Mouse (Mus musculus) liver, postnatal 0 days (tissue): ENCODE measurements around the gene Chrm4. TPM values are rescaled to one million over a fixed set of nuclear protein-coding genes. Genes with fewer than 3 reads are reported as not detected.
A peak's percentile ranks its signal among the peaks of the same experiment; 100 is the strongest.

Experiments
- ATAC-seq: fragments of 200-750 bp; cut with Nextera tagmentation; 2 replicates; pipeline ENCODE4 v1.8.0; 2017; ENCODE audit warnings: mild to moderate bottlenecking, moderate library complexity
- DNase-seq: peaks from one replicate; pipeline ENCODE4 v3.0.0-alpha.2; 2016
- H3K27ac ChIP-seq: fragments of 300-500 bp; sonication (generic); 2 replicates; pipeline ENCODE4 v1.5.1; 2014; ENCODE audit warnings: antibody characterized with exemption, moderate library complexity, mild to moderate bottlenecking, low read depth
- H3K27me3 ChIP-seq: fragments of 300-500 bp; sonication (generic); 2 replicates; pipeline ENCODE4 v1.6.1; 2014; ENCODE audit warnings: low read length, control low read depth, mixed read lengths; ENCODE audit not compliant: insufficient read depth
- H3K36me3 ChIP-seq: fragments of 300-500 bp; sonication (generic); replicated peaks from 2 replicates; pipeline ENCODE4 v1.6.1; 2014; ENCODE audit warnings: mild to moderate bottlenecking, control low read depth, low read length, moderate library complexity, mixed read lengths; ENCODE audit not compliant: insufficient read depth
- H3K4me1 ChIP-seq: fragments of 300-500 bp; sonication (generic); 2 replicates; pipeline ENCODE4 v1.6.1; 2014; ENCODE audit warnings: antibody characterized with exemption, mild to moderate bottlenecking, control low read depth; ENCODE audit not compliant: insufficient read depth
- H3K4me2 ChIP-seq: fragments of 300-500 bp; sonication (generic); 2 replicates; pipeline ENCODE4 v1.6.1; 2014; ENCODE audit warnings: low read depth, mild to moderate bottlenecking, low read length, moderate library complexity, mixed read lengths
- H3K4me3 ChIP-seq: fragments of 300-500 bp; sonication (generic); 2 replicates; pipeline ENCODE4 v1.5.1; 2014; ENCODE audit warnings: low read depth, low read length
- H3K9ac ChIP-seq: fragments of 300-500 bp; sonication (generic); replicated peaks from 2 replicates; pipeline ENCODE4 v1.6.1; 2014; ENCODE audit warnings: mild to moderate bottlenecking, moderate library complexity
- H3K9me3 ChIP-seq: fragments of 300-500 bp; sonication (generic); 2 replicates; pipeline ENCODE4 v1.6.1; 2016; ENCODE audit warnings: mild to moderate bottlenecking, control low read depth, low read length, mixed read lengths
- CTCF ChIP-seq: sonication (generic); IDR thresholded peaks from 2 replicates; pipeline ENCODE4 v1.5.1; 2016; ENCODE audit warnings: antibody characterized with exemption, low read depth
- EP300 ChIP-seq: IDR thresholded peaks from 2 replicates; pipeline ENCODE4 v1.6.1; 2016; ENCODE audit warnings: antibody characterized with exemption, low read depth, mild to moderate bottlenecking
- WGBS: fragments of 180-500 bp; shearing (Covaris S2); extraction: QIAGEN DNeasy Blood & Tissue Kit; methylation state at CpG from one replicate; pipeline ENCODE4 v1.1.7; 2014; ENCODE audit not compliant: insufficient replicate concordance; 5-methylcytosine and 5-hydroxymethylcytosine counted together
- polyA plus RNA-seq: library from polyadenylated mRNA; unstranded; fragments of >200 nt; fragmentation: Nextera tagmentation; extraction: Ambion mirVana; gene quantifications from 2 replicates; pipeline ENCODE4 v1.2.1, GENCODE M21; 2015

Gene Chrm4
- polyA plus RNA-seq, 1 experiment from 2014 or later = not detected

DNA sequence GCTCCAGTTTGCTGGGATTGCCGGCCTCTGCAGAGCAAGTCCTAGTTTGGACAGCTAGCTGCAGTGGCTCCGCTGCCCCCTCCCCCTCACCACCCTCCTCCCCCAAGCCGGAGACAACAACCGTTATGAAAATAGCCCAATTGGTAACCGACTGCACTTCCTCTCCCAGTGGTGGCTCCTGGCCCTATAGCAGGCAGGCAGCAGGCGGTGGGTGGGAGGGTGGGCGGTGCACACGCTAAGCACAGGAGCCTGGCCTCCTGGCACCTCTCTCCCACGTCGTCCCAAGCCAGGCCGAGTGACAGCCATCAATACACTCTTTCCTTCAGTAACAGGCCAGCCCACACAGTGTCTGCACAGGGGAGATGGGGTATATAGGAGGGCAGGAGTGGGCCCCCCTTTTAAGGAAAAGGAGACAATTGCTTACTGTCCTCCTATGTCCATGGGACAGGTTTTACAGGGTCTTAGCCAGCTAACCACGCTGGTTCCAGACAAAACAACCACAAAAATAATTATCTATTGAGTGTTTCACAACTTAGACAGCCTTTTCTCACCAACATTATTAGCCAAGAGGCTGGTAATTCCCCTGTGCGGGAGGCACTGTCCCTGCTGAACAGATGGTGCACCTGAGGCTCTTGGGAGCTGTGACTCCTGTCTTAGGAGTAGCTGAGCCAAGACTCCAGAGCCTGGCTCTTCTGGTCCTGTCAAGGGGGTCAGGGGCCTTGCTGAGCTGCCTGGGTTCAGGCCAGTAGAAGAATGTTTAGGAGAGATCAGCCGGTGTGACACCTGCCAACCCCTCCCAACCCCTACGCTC is 23.4 kb downstream of the Chrm4 start:
- peak; percentile 80 for ATAC-seq
- Histone ChIP-seq H3K9ac (peak overlapping the region; percentile 72), H3K27ac (peak overlapping the region; percentile 92), H3K27me3 (no peaks in the 10 kb centered on the region), H3K36me3 (peaks cover 7% of the 10 kb centered on the region; the same call in 1 of the 2 replicates), H3K9me3 (no peaks in the 10 kb centered on the region), H3K4me2 (peak overlapping the region; percentile 87), H3K4me3 (peak overlapping the region; percentile 48), H3K4me1 (peaks cover 74% of the 10 kb centered on the region)
- peak; percentile 82 for DNase-seq
- WGBS = 7% methylated on average over 14 of the region's 15 CpGs
- TF ChIP-seq CTCF = no peak
- no peak for TF ChIP-seq EP300

DNA sequence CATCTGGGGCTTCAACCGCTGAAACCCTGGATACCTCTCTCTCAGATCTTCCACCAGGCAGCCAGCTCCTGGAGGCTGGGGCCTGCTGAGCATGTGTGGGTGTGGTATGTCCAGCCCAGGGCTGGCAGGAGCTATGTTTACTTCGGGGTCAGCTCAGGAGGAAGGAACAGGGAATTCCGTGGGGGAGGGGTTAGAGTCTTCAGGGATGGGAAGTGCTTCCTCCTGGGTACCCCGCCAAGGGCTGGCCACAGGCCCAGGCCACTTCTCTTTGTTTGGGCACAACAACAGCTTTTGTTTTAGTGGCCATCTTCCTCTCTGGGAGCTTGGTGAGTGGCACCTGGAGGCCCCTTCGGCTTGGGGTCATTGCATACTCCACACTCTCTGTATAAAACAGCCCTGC is 26.8 kb downstream of the Chrm4 start:
- H3K9me3 ChIP-seq = no peaks in the 10 kb centered on the region
- DNase-seq (peak; percentile 47), ATAC-seq (no peak)
- 36% methylated on average over 5 of the region's 5 CpGs for WGBS
- 0 out of 2 replicates have a peak overlapping the region, but pooled peaks have one; percentile 67 for H3K27ac ChIP-seq
- peak overlapping the region; percentile 30; the same call in 1 of the 2 replicates for H3K9ac ChIP-seq
- H3K4me2 ChIP-seq = no peak overlapping the region
- TF ChIP-seq CTCF (0 out of 2 replicates have a peak, but pooled peaks have one; percentile 16), EP300 (no peak)
- H3K27me3 ChIP-seq = no peaks in the 10 kb centered on the region
- no peak overlapping the region for H3K4me3 ChIP-seq
- peaks cover 80% of the 10 kb centered on the region for H3K4me1 ChIP-seq
- H3K36me3 ChIP-seq = no peaks in the 10 kb centered on the region; the same call in none of the 2 replicates

DNA sequence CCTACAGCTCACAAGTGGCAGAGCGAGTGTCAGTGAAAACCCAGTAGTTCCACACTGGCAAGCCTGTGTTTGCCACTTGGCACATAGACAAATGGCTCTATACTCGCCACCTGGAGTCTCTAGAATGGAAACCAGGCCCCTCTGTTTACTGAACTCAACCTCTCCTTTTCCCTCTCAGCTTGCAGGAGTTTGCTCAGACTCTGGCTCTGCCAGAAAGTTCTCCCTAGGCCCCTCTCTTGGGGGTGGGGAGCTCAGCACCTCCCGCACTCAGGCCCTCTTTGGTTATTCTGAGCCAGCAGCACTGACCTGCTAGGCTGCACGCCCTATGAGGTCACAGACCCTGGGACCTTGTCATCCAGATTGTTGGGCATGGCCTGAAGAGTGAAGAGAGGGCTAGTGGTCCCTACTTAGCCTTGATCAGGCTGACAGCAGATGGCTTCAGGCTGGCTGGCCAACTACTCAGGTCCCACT is 28.1 kb downstream of the Chrm4 start:
- no peak overlapping the region for H3K4me2 ChIP-seq
- H3K4me3 ChIP-seq = no peak overlapping the region
- H3K36me3 ChIP-seq = no peaks in the 10 kb centered on the region; the same call in none of the 2 replicates
- DNase-seq = no peak
- no peak for ATAC-seq
- no peak overlapping the region for H3K9ac ChIP-seq
- no peaks in the 10 kb centered on the region for H3K27me3 ChIP-seq
- peaks cover 77% of the 10 kb centered on the region for H3K4me1 ChIP-seq
- 74% methylated on average over 4 of the region's 4 CpGs for WGBS
- H3K27ac ChIP-seq = peak overlapping the region; percentile 67
- H3K9me3 ChIP-seq = no peaks in the 10 kb centered on the region
- TF ChIP-seq EP300 (no peak), CTCF (no peak)

DNA sequence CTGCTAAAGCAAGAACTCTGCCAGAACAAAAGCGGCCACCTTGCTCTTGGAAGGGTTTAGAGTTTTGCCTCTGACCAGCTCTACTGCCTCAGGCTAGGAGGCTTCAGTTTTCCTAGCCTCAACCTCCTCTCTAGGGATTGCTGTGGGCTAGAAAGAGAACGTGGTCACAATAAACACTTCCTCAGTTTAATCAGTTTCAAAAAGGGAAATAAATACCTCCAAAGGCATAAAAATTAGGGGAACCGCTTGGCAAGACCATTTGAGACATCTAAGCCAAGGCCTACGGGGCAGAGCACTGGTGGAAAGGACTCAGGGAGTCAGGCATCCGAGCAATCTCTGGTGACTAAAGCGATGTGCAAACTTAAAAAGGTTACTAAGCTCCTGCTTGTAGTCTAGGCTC is 28.8 kb downstream of the Chrm4 start:
- Histone ChIP-seq H3K4me3 (no peak overlapping the region), H3K36me3 (no peaks in the 10 kb centered on the region; the same call in none of the 2 replicates), H3K9me3 (no peaks in the 10 kb centered on the region), H3K27ac (no peak overlapping the region; the same call in 1 of the 2 replicates), H3K4me1 (peaks cover 72% of the 10 kb centered on the region), H3K9ac (no peak overlapping the region), H3K4me2 (no peak overlapping the region), H3K27me3 (no peaks in the 10 kb centered on the region)
- WGBS = 66% methylated on average over 6 of the region's 6 CpGs
- no peak for ATAC-seq
- TF ChIP-seq EP300 = no peak
- no peak for TF ChIP-seq CTCF
- no peak for DNase-seq

- Histone ChIP-seq H3K36me3 (no peaks in the 10 kb centered on the region; the same call in none of the 2 replicates), H3K4me2 (peak overlapping the region; percentile 48), H3K9ac (no peak overlapping the region; the same call in 1 of the 2 replicates), H3K4me1 (peaks cover 77% of the 10 kb centered on the region), H3K4me3 (no peak overlapping the region), H3K27ac (peak overlapping the region; percentile 34; the same call in 1 of the 2 replicates), H3K9me3 (no peaks in the 10 kb centered on the region), H3K27me3 (no peaks in the 10 kb centered on the region)
- 3% methylated on average over 4 of the region's 4 CpGs for WGBS
- ATAC-seq = peak; percentile 50
- no peak for TF ChIP-seq CTCF
- TF ChIP-seq EP300 = no peak
- peak; percentile 71 for DNase-seq
Measured at GRCm38 (mm10) chr2:91957096-91957495, 30.0 kb downstream of the Chrm4 start.

GRCm38 (mm10) chr2:91958049-91958448 is 31.0 kb downstream of the Chrm4 start:
- H3K9me3 ChIP-seq = no peaks in the 10 kb centered on the region
- H3K4me3 ChIP-seq = no peak overlapping the region
- H3K27me3 ChIP-seq = no peaks in the 10 kb centered on the region
- no peaks in the 10 kb centered on the region; the same call in none of the 2 replicates for H3K36me3 ChIP-seq
- H3K4me1 ChIP-seq = peaks cover 82% of the 10 kb centered on the region
- DNase-seq (no peak), ATAC-seq (no peak)
- no peak for TF ChIP-seq EP300
- whole genome bisulfite sequencing = 73% methylated on average over 8 of the region's 8 CpGs
- no peak overlapping the region for H3K9ac ChIP-seq
- H3K27ac ChIP-seq = no peak overlapping the region
- no peak overlapping the region for H3K4me2 ChIP-seq
